Mouse (Mus musculus) myocyte (in vitro differentiated cells): ENCODE measurements around the gene Cdiptos.

Experiments
- CEBPB ChIP-seq: IDR thresholded peaks from 2 replicates; pipeline ENCODE4 v1.6.1; 2011; ENCODE audit warnings: mild to moderate bottlenecking, moderate library complexity; ENCODE audit not compliant: poor library complexity, insufficient read depth, severe bottlenecking
- E2F4 ChIP-seq: IDR thresholded peaks from one replicate; pipeline ENCODE4 v1.6.1; 2011; ENCODE audit warnings: mild to moderate bottlenecking, control low read depth, moderate library complexity; ENCODE audit not compliant: insufficient read depth
- MAX ChIP-seq: IDR thresholded peaks from one replicate; pipeline ENCODE4 v1.6.1; 2011; ENCODE audit warnings: low read depth, mild to moderate bottlenecking, control low read depth
- MYOD1 ChIP-seq, 3 experiments: IDR thresholded peaks; one replicate each; pipeline ENCODE4 v1.6.1; 2011; ENCODE audit warnings: control low read depth in 2 of 3, low read depth in 2 of 3, mild to moderate bottlenecking in 2 of 3, moderate library complexity in 1 of 3; ENCODE audit not compliant: insufficient read length in 2 of 3, control insufficient read depth in 1 of 3
- POLR2A ChIP-seq: IDR thresholded peaks from one replicate; pipeline ENCODE4 v1.6.1; 2011; ENCODE audit warnings: low read depth, mild to moderate bottlenecking, control low read depth, moderate library complexity; ENCODE audit not compliant: insufficient read length
- REST ChIP-seq: IDR thresholded peaks from one replicate; pipeline ENCODE4 v1.6.1; 2011; ENCODE audit warnings: mild to moderate bottlenecking, control low read depth, moderate library complexity; ENCODE audit not compliant: insufficient read depth, insufficient read length
- SRF ChIP-seq: IDR thresholded peaks from one replicate; pipeline ENCODE4 v1.6.1; 2011; ENCODE audit warnings: low read depth; ENCODE audit not compliant: control insufficient read depth, insufficient read length
- TCF12 ChIP-seq: IDR thresholded peaks from one replicate; pipeline ENCODE4 v1.6.1; 2011; ENCODE audit warnings: mild to moderate bottlenecking, control low read depth; ENCODE audit not compliant: poor library complexity, insufficient read depth, severe bottlenecking
- USF1 ChIP-seq: IDR thresholded peaks from one replicate; pipeline ENCODE4 v1.6.1; 2011; ENCODE audit warnings: low read depth, mild to moderate bottlenecking, control low read depth, moderate library complexity

GRCm38 (mm10) chr7:126949793-126950646 is 25.9 kb downstream of the Cdiptos start, which contains the start of gene Sez6l2:
- TF ChIP-seq CEBPB = no peak
- no peak for TF ChIP-seq POLR2A
- no peak for TF ChIP-seq TCF12
- peak; percentile 5 for TF ChIP-seq E2F4
- TF ChIP-seq USF1 = no peak
- no peak for TF ChIP-seq MAX
- peak; percentile 96 for TF ChIP-seq REST
- no peak for TF ChIP-seq SRF
- peak in 1 of 3 experiments; percentile 27 for TF ChIP-seq MYOD1 (IDR thresholded peaks at IDR 0.05; ENCODE audit: control insufficient read depth in 1 of 3, insufficient read length in 2 of 3, low read depth in 2 of 3)
